Mouse (Mus musculus) megakaryocyte, embryonic 14.5 days (primary cell): ENCODE measurements at regions not wholly inside any gene's neighbourhood (a gene's known extent, or its start where the extent isn't known, plus 50 kb on each side); places are given as distances from the start of the nearest gene placed in this dataset.

Experiments used
- FLI1 ChIP-seq: IDR thresholded peaks from 2 replicates; pipeline ENCODE4 v1.6.1; 2012; ENCODE audit warnings: low read length, inconsistent platforms, mixed read lengths
- GATA1 ChIP-seq: IDR thresholded peaks from 3 replicates; pipeline ENCODE4 v1.6.1; 2012; ENCODE audit warnings: mixed read lengths, low read length, inconsistent platforms, borderline replicate concordance

DNA sequence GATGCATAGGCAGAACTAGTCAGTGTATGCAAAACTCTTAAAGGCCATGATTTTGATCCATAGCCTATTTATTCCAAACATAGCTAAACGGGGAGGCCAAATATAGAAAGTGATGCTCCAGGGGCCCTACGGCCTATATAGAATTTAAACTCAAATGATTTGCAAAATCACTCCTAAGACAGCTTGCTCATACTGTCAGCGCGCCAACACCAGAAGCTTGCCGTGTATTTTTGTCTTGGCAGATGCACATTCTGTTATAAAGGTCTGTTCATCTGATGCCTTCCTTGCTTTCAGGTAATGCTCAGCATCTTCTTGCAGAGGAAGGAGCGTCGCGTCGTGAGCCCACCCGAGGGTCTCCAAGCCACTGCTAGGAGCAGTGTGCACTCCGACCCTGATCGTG lies 184.8 kb upstream of the Gk2 start:
- TF ChIP-seq GATA1 (no peak), FLI1 (no peak)
